Mouse (Mus musculus) hematopoietic stem cell, adult 5-6 weeks (primary cell): ENCODE data around the gene Tox4. TPM values are rescaled to one million over a fixed set of nuclear protein-coding genes. Genes with fewer than 3 reads are reported as not detected.
"Not testable (repeated sequence)": the region's sequence is repeated elsewhere in the genome, so short reads cannot be mapped to it uniquely, and the experiment has no call there.

ENCODE experiments used
- ATAC-seq, 2 experiments: fragments of 125-278 bp in 1 of 2; replicated peaks in 1 of 2; 2 replicates each; pipeline ENCODE4 v1.8.0; 2016 to 2017; ENCODE audit warnings: inconsistent platforms in 2 of 2, mild to moderate bottlenecking in 2 of 2, moderate number of reproducible peaks in 2 of 2, low read depth in 1 of 2, moderate TSS enrichment in 1 of 2; ENCODE audit not compliant: low FRiP score in 2 of 2, poor library complexity in 2 of 2, severe bottlenecking in 2 of 2, insufficient read depth in 1 of 2, low TSS enrichment in 1 of 2
- total RNA-seq: library from RNA; stranded (forward); fragments of 172-1452, 232-1000 nt; gene quantifications from 2 replicates; pipeline ENCODE4 v1.2.3, GENCODE M21; 2017

The Tox4 gene
- total RNA-seq = 55.6 and 59.0 TPM in 2 replicates

- peak; percentile 97 to 98 for ATAC-seq
Observed at GRCm38 (mm10) chr14:52278932-52279746, at the start of gene Tox4, which contains the start of gene Rab2b. Tox4 (plus strand) TSS chr14:52279146. Rab2b (minus strand) TSS chr14:52279545.

GRCm38 (mm10) chr14:52232249-52232648, 46.7 kb upstream of the Tox4 start:
- no peak for ATAC-seq

GRCm38 (mm10) chr14:52235165-52235564, 43.8 kb upstream of the Tox4 start:
- ATAC-seq = no peak

GRCm38 (mm10) chr14:52236216-52236615, 42.7 kb upstream of the Tox4 start:
- ATAC-seq = no peak

- peak; percentile 99 to 100 for ATAC-seq
Observed at GRCm38 (mm10) chr14:52244041-52244689, 34.8 kb upstream of the Tox4 start.

- no peak for ATAC-seq
Observed at GRCm38 (mm10) chr14:52244690-52245042, 34.3 kb upstream of the Tox4 start.

GRCm38 (mm10) chr14:52246129-52246528, 32.8 kb upstream of the Tox4 start:
- no peak for ATAC-seq

- no peak for ATAC-seq
Observed at GRCm38 (mm10) chr14:52256311-52257175, 22.4 kb upstream of the Tox4 start.

GRCm38 (mm10) chr14:52257484-52258213, 21.3 kb upstream of the Tox4 start, which contains the start of gene Chd8:
Chd8 (minus strand) TSS chr14:52257780.
- ATAC-seq = peak; percentile 100

- ATAC-seq = no peak
Observed at GRCm38 (mm10) chr14:52272781-52273180, 6.2 kb upstream of the Tox4 start.

GRCm38 (mm10) chr14:52277210-52277609, 1.7 kb upstream of the Tox4 start:
- ATAC-seq = no peak

GRCm38 (mm10) chr14:52279747-52280120, 788 bp downstream of the Tox4 start:
- peak in 1 of 2 experiments; percentile 23; a peak in 2 of 4 replicates for ATAC-seq

- no peak for ATAC-seq
Observed at GRCm38 (mm10) chr14:52283629-52284028, 4.7 kb downstream of the Tox4 start.

GRCm38 (mm10) chr14:52284191-52284590, 5.2 kb downstream of the Tox4 start:
- no peak for ATAC-seq

- ATAC-seq = peak in 1 of 2 experiments; percentile 69; a peak in 2 of 4 replicates
Observed at GRCm38 (mm10) chr14:52295558-52296264, 16.8 kb downstream of the Tox4 start.

GRCm38 (mm10) chr14:52303517-52303916, 24.6 kb downstream of the Tox4 start:
- not testable (repeated sequence) for ATAC-seq
